Mouse (Mus musculus) testis, postnatal 14 days (tissue): ENCODE results near the gene Tmem102.
A peak's percentile ranks its signal among the peaks of the same experiment; 100 is the strongest.

ENCODE experiments used
- DNase-seq: peaks from one replicate; pipeline ENCODE4 v3.0.0; 2021; ENCODE audit warnings: low spot score

The Tmem102 gene

DNA sequence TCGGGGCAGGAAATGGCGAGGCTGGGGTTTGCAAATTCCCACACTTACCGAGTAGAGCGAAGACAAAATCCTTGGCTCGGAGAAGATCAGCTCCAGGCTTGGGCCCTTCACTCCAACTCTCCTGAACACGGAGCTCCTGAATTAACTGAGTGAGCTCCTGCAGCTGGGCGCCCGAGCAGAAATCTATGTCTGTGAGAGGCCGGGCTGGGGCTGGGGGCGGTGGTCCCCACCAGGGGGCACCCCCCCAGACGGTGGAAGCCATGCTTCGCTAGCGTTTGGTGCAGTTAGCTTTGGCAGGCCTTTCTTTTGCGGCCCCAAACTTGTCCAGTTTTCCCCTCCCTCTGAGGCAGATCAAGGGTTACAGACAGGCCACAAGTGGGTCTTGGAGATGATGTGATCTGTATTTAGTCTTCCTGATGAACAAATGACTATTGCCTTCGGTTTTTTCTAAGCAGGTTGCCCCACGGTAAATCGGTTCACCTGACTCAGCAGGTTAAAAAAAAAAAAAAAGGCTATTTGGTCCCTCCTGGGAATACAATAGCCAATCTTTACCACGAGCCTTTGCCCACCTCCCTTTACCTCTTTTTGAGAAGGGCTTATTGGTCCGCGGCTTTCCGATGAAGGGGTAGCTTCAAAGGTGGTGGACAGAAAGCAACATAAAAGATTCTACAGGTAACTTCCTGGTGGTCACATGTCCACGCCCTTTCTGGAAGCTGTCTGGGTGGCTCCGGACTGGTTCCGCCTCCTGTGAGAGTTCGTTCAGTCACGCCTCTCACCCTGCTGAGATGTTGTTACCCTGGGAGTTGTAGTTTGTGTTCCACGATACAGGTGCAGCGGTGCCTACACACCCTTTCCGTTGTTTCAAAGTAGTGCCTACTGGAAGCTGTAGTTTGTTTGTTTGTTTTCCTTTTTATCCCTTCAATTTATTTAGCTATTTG lies at the start of gene Tmem102:
Gene Tmem102, minus strand, starts transcription at position 653 of the 938 bp plus-strand sequence.
- DNase-seq = peak; percentile 53

GRCm38 (mm10) chr11:69854680-69855079 lies 49.3 kb upstream of the Tmem102 start:
- no peak for DNase-seq

GRCm38 (mm10) chr11:69853994-69854393 lies 48.6 kb upstream of the Tmem102 start:
- no peak for DNase-seq

DNA sequence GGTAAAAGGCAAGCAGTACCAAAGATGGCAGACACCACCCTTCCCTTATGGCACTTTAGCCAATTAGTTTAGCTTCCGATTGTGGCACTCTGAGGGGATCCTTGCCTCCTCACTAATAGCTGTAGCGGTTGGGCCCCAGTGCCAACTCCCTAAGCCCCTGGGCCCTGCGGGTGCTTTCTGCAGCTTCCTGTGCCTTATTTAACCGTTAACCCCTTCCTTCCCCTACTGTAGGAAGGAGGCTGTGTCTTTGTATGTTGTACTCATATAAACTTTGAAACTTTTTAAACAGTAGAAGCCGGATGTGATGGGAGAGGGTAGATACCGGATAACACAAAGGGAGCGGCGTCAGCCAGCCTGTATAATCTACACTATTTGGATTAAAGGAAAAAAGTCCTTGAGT lies 45.3 kb upstream of the Tmem102 start:
- DNase-seq = no peak

GRCm38 (mm10) chr11:69849884-69850283 lies 44.5 kb upstream of the Tmem102 start:
- no peak for DNase-seq

DNA sequence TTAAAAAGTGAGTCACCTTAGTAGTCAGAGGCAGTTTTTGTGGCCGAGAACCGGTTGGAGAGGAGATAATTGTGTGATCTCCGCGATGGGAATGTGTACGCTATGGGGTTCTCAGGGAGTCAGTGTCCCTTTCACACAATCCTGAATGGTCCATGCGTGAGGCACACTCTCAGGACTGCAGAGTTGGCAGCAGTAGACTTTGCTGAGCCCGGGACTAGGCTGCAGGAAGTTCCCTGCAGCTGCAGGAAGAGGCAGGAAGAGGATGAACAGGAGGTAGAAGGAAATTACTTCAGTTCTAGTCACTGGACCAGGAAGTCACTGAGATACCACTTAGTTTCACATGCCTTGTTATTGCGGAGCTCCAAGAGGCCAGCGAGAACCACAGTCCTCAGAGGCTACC lies 43.7 kb upstream of the Tmem102 start:
- no peak for DNase-seq

DNA sequence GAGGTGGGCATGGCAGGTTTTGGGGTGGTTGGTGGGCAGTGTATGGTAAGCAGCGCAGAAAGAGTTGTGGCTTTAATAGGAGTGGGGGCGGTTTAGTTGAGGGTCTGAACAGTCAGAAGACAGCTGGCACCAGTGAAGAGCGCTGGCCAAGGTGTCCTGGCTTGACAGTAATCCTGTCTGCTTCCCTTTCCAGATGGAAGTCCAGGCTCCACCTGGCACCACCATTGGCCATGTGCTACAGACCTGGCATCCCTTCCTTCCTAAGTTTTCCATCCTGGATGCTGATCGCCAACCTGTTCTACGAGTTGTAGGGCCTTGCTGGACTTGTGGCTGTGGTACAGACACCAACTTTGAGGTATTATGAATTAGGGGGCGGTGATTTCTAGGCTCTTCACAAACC lies 42.6 kb upstream of the Tmem102 start:
- DNase-seq = no peak

DNA sequence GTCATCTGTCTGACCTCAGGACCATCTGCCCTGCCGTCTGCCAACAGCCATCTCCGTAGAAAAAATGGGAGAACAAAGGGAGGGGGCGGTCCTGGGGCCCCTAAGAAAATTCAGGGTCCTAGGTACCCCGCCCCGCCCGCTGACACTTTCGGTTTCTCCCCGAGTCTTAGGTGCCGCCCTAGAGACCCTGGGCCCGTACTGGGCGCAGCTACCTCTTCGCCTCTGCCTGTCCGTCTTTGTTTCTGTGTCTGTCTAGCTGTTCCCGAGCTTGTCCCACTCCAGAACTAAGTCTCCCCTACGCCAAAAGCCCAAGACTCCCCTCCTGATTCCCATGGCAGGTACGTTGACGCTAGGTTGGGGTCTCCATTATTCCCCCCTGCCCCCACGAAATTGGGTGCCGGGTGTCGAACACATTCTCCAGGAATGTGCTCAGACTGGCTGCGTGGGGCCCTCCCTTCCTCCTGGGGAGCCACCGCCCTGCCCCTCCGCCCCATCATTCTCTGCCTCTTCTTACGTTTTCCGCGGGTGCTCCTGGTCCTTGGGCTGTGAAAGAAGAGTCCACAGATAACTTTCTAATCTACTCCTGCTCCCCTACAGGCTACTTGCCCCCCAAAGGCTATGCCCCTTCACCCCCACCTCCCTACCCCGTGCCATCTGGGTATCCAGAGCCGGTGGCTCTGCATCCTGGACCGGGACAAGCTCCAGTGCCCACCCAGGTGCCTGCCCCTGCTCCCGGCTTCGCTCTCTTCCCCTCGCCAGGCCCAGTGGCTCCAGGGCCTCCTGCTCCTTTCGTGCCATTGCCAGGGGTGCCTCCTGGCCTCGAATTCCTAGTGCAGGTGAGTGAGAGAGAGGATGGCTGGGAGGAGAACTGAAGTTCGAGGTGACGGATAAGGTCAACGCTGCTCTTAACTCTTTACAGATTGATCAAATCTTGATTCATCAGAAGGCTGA lies 41.6 kb upstream of the Tmem102 start:
- no peak for DNase-seq

DNA sequence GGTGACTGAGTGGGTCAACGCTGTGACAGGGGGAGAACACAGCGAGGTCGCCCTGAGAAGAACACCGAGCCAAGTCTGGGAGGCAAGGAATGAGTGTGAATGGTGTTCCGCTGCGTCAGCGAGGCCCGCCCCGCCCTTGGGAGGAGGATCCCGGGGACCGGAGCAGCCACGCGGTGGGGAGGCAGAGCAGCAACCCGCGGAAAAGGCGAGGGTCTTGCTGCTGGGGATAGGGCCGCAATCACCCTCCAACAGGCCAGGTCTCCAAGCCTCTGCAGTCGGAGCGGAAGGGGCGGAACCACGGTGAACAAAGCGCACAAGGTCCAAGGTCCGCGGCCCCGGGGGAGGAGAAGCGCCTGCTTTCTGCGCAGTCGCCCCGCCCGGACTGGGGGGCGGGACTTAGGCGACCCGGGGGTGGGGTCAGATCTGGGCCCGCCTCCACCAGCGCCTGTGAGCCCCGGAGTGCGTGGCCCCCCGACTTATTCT lies 40.8 kb upstream of the Tmem102 start, which contains the start of gene Plscr3:
Gene Plscr3, plus strand, starts transcription at position 179 of the 483 bp plus-strand sequence.
- DNase-seq = peak; percentile 89

GRCm38 (mm10) chr11:69838714-69839104 lies 33.3 kb upstream of the Tmem102 start:
- DNase-seq = no peak

DNA sequence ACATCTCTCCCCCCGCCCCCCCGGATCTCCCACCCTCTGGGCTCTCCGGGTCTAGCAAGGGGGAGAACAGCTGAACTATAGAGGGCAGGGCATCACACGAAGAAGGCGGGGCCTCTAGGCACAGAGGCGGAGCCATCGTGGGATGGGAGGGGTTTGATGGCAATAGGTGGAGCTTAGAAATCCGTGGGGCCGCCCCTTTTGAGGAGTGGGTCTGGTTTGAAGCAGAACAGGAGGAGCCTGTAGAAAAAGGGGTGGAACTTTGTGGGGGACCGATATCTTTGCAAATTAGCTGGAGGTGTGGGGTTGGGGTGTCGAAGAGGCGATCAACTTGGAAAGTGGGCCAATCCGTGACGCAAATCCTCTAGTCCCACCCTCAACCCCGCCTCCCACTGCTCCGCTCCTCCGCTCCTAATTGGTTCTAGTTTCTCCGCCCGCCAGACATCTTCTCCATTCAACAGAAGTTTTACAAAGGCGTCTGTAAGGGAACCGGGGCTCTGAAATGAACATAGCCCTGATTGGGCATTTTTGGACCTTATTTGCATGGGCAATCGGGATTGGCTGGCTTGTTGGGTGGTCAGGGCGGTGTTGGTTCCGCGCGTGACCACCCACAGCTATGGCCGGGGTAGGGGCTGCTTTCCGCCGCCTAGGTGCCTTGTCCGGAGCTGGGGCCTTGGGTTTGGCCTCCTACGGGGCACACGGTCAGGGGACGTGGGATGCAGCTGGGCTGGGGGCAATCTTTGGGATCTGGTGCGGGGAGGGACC lies 32.7 kb upstream of the Tmem102 start, which contains the start of gene Tmem256:
Gene Tmem256, plus strand, starts transcription at position 563 of the 762 bp plus-strand sequence.
- DNase-seq = peak; percentile 94

- DNase-seq = no peak
Observed at GRCm38 (mm10) chr11:69837604-69837951, 32.2 kb upstream of the Tmem102 start, which contains the start of gene Nlgn2. Nlgn2 (minus strand) TSS chr11:69837784.

DNA sequence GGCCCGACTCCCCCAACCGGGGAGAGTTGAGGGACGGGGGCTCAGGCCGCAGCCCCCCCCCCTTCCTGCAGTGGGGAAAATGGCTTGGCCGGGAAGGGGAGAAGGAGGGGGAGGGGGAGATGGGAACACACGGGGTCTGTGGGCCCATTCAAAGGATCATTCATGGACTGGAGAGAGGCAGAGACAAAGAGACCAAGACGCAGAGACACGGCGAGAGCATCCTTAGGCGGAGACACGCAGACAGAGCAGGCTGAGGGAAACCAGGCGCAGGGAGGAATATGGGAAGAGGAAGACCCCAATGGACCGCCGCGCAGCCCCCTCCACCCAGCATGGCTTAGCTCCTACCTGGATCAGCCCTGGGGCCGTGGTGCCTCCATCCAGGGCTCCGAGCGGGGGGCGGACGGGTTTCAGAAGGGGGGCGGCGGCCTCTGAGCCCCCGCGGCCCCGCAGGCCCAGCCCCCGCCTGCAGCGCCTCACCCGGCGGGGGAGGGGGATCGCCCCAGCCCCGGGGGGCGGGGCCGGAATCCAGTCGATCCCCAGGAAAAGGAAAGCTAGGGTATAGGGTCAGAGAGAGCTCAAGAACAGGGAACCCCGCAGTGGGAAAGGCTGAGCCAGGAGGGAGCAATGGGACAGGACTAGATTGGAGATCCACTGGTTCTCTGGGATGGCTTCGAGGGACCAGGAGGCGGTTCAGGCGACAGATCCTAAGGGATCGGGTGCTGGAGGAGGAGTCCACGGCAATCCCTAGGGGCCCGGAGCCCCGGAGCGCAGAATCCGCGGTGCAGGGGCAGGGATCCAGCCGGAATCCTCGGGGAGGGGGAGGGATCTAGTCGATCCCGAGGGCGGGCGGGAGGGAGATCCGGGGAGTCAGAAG lies 31.5 kb upstream of the Tmem102 start:
- DNase-seq = peak; percentile 41

DNA sequence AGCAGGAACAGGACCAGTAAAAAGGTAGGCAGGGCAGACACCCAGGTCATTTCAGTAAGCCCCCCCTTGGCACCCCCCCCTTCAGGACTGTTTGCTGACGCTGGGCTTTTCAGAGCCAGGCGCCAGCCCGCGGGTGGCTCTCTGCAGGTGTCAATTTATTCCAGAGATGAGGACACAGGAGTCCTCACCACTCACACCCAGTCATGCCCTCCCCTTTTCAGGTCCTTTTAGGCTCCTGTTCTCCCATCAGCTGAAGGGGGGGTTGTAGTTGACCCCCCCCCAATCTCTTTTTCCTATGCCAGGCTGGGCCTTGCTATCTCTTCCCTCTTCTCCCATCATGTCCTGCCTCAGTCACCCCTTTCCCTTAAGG lies 30.5 kb upstream of the Tmem102 start:
- DNase-seq = no peak

DNA sequence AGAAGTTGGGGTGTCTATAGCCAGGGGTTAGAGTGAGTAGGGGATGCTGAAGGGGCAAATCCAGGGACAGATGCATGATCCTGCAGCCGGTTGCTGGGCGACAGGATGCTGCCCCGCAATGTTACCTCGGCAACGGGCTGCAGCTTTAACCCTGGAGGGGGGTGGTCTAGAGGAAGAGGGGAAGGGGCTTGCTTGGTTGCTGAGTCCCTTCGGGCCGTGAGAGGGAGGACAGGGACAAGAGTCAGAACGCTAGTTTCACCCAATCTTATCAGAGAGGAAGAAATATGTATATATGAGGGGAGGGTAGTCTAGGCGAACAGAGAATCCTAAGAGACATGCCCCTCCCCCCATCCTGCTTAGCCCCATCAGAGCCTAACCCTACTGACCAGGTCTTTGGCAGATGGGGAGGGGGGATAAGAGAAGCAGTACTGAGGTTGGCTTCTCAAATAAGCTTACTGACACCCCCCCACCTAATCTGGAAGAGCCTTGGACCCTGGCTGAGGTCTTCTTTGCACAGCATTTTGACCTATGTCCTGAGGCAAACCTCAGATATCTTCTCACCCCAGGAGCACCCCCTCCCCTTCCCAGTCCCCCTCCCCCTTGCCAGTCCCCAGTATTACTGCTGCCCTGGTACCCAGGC lies 30.0 kb upstream of the Tmem102 start:
- DNase-seq = no peak

DNA sequence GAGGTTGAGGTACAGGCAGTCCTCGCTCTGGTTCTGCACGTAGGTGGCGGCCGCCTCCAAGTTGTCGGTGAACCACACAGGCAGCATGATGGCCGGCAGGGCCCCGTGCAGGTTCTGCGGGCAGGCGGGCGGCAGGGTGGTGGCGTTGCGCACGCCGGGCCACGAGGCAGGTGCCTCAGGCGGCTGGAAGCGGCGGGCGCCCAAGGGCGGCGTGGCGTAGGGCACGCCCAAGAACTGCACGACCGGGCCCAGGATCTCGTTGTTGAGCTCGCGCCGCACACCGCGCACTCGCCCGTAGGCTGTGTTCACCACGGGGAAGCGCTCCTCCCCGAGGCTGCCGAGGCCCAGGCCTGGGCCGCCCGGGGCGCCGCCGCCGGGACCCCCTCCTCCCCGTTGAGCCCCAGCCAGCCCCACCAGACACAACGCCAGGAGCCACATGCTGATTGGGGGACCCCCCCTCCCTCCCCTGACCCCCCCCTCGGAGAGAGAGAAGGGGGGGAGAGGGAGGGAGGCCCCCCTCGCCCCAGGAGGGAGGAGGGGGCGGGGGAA lies 28.7 kb upstream of the Tmem102 start:
- peak; percentile 65 for DNase-seq

- no peak for DNase-seq
Observed at GRCm38 (mm10) chr11:69833554-69833953, 28.1 kb upstream of the Tmem102 start.

DNA sequence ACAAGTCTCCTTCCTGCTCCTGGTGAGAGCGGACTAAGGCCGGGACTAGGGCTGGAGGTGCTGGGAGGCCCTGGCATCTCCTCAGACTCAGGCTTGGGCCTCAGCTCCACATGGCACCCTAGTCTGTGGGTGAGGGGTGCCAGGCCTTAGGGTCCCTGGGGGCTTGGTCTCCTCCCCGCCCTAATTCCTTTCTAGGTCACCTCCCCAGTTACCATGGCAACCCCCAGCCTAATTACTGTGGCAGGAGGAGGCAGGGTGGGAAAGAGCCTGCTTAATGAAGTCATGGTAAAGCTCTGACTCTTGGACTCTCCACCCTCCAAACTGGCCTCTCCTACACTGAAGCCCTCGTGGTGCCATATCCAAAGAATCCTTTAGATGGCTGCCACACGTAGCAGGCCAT lies 23.4 kb upstream of the Tmem102 start:
- no peak for DNase-seq

DNA sequence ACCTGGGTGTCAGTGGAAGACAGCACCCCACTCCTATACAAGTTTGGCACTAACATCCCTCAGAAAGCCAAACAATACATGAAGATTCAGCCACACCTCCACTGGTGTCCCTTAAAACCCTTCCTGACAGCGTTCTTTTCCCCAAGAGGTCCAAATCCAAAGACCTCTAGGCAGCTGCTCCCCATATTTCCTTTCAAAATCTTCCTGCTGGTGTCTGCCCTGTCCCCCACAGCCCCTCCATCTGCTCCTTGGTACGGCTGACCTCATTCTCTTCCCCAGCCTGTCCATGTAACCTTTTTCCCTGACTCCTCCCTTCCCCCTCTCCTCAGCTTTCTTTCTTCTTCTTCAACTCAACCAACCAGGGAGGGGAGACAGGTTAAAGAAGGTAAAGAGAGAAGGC lies 18.0 kb upstream of the Tmem102 start:
- DNase-seq = no peak

DNA sequence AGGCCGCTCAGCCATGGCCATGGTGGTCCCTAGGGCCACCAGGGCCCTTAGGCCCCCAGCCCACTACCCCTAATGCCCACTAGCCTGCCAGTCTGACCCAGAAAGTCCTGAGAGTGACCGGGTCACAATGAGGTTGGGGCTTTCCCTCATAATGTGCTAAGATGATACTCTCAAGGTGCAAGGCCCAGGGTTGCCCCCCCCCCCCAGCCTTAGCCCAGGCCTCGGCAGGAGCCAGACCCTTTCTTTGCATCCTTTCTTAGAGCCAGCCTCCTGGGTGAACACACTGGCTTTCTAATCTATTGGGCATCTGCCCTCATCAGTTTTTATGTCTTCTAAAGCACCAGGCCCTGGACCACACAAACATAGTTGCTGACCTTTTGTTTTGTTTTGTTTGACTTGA lies 16.7 kb upstream of the Tmem102 start, which contains the start of gene Spem1:
Gene Spem1, minus strand, starts transcription at position 101 of the 400 bp plus-strand sequence.
- no peak for DNase-seq
